Mouse (Mus musculus) limb, embryonic 13.5 days (tissue): ENCODE results near the gene Arl14. TPM values are rescaled to one million over a fixed set of nuclear protein-coding genes. Genes with fewer than 3 reads are reported as not detected.
"Not testable (repeated sequence)": the region's sequence is repeated elsewhere in the genome, so short reads cannot be mapped to it uniquely, and the experiment has no call there.

ENCODE experiments used
- ATAC-seq: fragments of 200-750 bp; cut with Nextera tagmentation; 2 replicates; pipeline ENCODE4 v1.8.0; 2017; ENCODE audit warnings: low read depth, moderate number of reproducible peaks, moderate TSS enrichment; ENCODE audit not compliant: low FRiP score
- H3K27ac ChIP-seq: fragments of 300-500 bp; sonication (generic); 2 replicates; pipeline ENCODE4 v1.5.1; 2015; ENCODE audit warnings: inconsistent platforms, mild to moderate bottlenecking, moderate library complexity
- H3K27me3 ChIP-seq: fragments of 300-500 bp; sonication (generic); 2 replicates; pipeline ENCODE4 v1.6.1; 2015; ENCODE audit warnings: mild to moderate bottlenecking, inconsistent platforms
- H3K36me3 ChIP-seq: fragments of 300-500 bp; sonication (generic); 2 replicates; pipeline ENCODE4 v1.6.1; 2015; ENCODE audit warnings: inconsistent platforms, mild to moderate bottlenecking, moderate library complexity
- H3K4me1 ChIP-seq: fragments of 300-500 bp; sonication (generic); 2 replicates; pipeline ENCODE4 v1.6.1; 2015; ENCODE audit warnings: inconsistent platforms
- H3K4me2 ChIP-seq: fragments of 300-500 bp; sonication (generic); replicated peaks from 2 replicates; pipeline ENCODE4 v1.6.1; 2015; ENCODE audit warnings: inconsistent platforms, mild to moderate bottlenecking, moderate library complexity
- H3K4me3 ChIP-seq: fragments of 300-500 bp; sonication (generic); 2 replicates; pipeline ENCODE4 v1.5.1; 2015; ENCODE audit warnings: moderate library complexity, mild to moderate bottlenecking, inconsistent platforms
- H3K9ac ChIP-seq: fragments of 300-500 bp; sonication (generic); 2 replicates; pipeline ENCODE4 v1.6.1; 2015; ENCODE audit warnings: mild to moderate bottlenecking, inconsistent platforms
- H3K9me3 ChIP-seq: fragments of 300-500 bp; sonication (generic); 2 replicates; pipeline ENCODE4 v1.6.1; 2016; ENCODE audit warnings: inconsistent platforms
- WGBS: fragments of 180-500 bp; shearing (Covaris S2); methylation state at CpG from one replicate; pipeline ENCODE4 v1.1.7; 2015; 5-methylcytosine and 5-hydroxymethylcytosine counted together
- polyA plus RNA-seq: library from polyadenylated mRNA; unstranded; fragments of >200 nt; fragmentation: Nextera tagmentation; extraction: Ambion mirVana; gene quantifications from 2 replicates; pipeline ENCODE4 v1.2.1, GENCODE M21; 2015

Gene Arl14
- polyA plus RNA-seq, 1 experiment from 2014 or later = not detected

DNA sequence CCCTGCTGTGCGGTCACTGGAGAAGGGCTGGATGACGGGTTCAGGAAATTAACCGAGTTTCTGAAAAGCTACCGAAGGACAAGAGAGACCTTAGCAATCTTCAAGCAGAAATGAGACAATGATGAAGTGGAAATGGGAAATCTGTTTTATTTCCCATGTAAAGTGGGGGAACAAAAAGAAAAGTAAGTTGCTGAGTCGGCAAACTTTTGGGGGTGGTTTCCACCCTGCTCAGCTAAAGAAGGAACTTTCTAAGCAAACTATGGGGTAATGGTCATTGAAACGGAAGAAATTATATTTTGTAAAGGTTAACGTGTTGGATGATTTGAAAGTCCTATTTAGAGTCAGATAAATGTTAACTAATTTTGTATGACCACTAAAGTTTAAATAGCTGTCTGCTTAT lies 768 bp downstream of the Arl14 start:
- H3K27ac ChIP-seq = no peak overlapping the region
- no peaks in the 10 kb centered on the region for H3K9me3 ChIP-seq
- no peaks in the 10 kb centered on the region for H3K27me3 ChIP-seq
- no peak overlapping the region for H3K9ac ChIP-seq
- no peak overlapping the region for H3K4me2 ChIP-seq
- 89% methylated on average over 7 of the region's 7 CpGs for WGBS
- H3K4me1 ChIP-seq = no peaks in the 10 kb centered on the region
- no peak for ATAC-seq
- no peaks in the 10 kb centered on the region for H3K36me3 ChIP-seq
- no peak overlapping the region for H3K4me3 ChIP-seq

DNA sequence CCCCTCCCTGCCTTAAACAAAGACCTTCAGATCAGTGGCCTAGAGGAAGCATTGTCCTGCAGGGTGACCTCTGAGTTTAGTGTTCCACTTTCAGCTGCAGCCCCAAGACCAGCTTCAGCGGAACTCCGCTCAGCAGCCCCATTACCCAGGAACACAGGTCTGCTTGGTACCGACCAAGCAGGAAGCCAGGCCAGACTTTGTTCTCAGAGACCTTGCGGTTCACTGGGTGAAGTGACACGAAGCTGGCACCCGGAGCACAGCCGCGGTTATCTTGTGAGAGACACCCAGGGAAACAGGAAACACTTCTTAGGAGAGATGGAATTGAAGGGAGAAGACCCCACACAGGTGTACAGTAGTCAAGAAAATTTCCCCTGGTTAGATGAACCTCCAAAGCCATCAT lies 1.4 kb downstream of the Arl14 start:
- 89% methylated on average over 8 of the region's 8 CpGs for whole genome bisulfite sequencing
- no peaks in the 10 kb centered on the region for H3K36me3 ChIP-seq
- ATAC-seq = no peak

DNA sequence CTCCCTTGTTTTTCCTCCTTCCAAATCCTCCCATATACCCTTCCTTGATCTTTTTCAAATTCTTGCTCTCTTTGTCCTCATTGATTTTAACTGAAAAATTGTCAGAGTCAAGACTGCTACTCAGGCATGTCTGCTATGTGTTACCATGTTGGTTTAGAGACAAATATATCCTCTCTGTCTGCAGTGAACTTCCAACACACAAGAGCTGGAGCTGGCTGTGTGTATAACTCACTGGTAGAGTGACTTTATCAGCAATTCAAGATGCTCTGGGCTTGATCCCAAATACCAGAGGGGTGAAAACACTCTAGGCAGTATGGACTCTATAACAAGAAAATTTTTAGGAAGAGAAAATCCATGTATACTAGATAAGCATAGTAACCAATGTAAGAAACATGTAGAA lies 2.8 kb downstream of the Arl14 start:
- no peak overlapping the region for H3K4me3 ChIP-seq
- H3K9me3 ChIP-seq = no peaks in the 10 kb centered on the region
- H3K36me3 ChIP-seq = no peaks in the 10 kb centered on the region
- no peaks in the 10 kb centered on the region for H3K27me3 ChIP-seq
- H3K4me1 ChIP-seq = no peaks in the 10 kb centered on the region
- H3K27ac ChIP-seq = no peak overlapping the region
- no peak for ATAC-seq
- H3K4me2 ChIP-seq = no peak overlapping the region
- no peak overlapping the region for H3K9ac ChIP-seq

More for the DNA sequence above, 1.4 kb downstream of the Arl14 start:
- Histone ChIP-seq H3K9me3 (no peaks in the 10 kb centered on the region), H3K9ac (no peak overlapping the region), H3K4me1 (no peaks in the 10 kb centered on the region), H3K4me2 (no peak overlapping the region), H3K27ac (no peak overlapping the region), H3K27me3 (no peaks in the 10 kb centered on the region), H3K4me3 (no peak overlapping the region)

DNA sequence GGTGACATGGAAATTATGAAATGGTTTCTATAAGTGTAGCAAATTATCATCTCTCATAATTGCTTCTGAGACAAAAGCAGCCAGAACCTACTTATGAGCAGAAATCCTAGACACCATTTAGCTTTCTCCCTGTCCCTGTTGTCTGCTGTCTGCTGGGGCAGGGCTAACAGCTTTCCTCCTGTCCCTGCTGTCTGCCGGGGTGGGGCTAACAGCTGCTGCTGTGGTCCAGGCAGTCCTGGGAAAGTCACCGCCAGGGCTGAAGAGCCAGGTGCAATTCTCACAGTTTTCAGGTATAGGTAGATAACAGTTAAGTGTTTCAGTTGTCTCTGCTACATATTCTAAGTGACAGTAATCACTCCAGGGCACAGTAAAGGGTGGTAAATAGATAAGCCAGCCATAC lies 4.3 kb downstream of the Arl14 start:
- ATAC-seq = no peak
- Histone ChIP-seq H3K9me3 (no peaks in the 10 kb centered on the region), H3K27me3 (no peaks in the 10 kb centered on the region), H3K4me2 (no peak overlapping the region), H3K9ac (no peak overlapping the region), H3K4me3 (no peak overlapping the region), H3K36me3 (no peaks in the 10 kb centered on the region), H3K27ac (no peak overlapping the region), H3K4me1 (no peaks in the 10 kb centered on the region)
- 44% methylated on average over 2 of the region's 2 CpGs for WGBS

DNA sequence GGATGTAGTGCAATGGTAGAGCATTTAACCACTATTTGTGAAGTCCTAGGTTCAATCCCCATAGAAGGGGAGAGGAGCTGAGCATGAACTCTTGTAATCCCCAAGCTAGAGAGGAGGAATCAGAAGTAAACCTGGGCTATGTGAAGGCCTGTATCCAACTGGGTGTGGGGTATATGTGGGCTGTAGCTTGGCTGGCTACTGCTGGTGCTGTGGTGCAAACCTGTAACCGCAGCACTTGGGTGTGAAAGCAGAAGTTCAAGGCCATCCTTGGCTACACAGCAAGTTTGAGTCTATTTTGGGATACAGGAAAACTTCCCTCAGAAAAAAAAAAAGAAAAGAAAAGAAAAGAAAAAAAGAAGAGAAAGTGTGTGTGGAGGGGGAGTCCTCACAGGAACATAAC lies 5.8 kb downstream of the Arl14 start:
- Histone ChIP-seq H3K36me3 (no peaks in the 10 kb centered on the region), H3K9ac (no peak overlapping the region), H3K9me3 (no peaks in the 10 kb centered on the region), H3K4me3 (no peak overlapping the region), H3K4me1 (no peaks in the 10 kb centered on the region), H3K4me2 (no peak overlapping the region), H3K27ac (no peak overlapping the region), H3K27me3 (no peaks in the 10 kb centered on the region)
- no peak for ATAC-seq
- WGBS = 76% methylated on average over 1 of the region's 1 CpGs

DNA sequence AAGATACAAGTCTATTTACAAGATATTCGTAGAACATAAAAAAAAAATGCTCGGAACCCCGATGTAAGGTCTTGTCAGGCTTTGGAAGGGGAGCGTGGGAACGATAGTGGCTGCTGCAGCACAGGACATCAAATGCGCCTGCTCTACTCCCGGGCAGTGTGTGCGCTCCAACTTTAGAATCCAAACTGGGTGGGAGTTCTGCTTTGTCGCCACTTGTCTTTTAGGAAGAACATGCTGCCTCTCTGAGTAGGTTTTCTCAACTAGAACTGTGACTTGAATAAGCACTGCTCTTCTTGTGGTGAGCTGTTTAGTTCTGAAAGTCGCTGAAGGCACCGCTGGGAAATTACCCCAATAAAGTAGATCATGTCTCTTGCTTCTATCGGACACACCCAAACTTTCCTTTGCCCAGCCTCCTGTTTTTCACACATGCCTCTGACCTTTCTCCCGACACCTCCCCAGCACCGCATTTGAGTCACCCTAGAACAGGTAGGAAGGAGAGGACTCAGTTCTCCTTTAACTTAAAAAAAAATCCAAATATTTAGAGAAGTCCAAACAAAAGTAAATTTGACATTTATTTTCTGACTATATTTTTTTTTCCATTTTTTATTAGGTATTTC lies 9.4 kb downstream of the Arl14 start:
- H3K9me3 ChIP-seq = no peaks in the 10 kb centered on the region
- no peak for ATAC-seq
- WGBS = 80% methylated on average over 14 of the region's 14 CpGs
- no peak overlapping the region for H3K9ac ChIP-seq
- H3K36me3 ChIP-seq = no peaks in the 10 kb centered on the region
- no peaks in the 10 kb centered on the region for H3K27me3 ChIP-seq
- peaks cover 10% of the 10 kb centered on the region; the same call in 1 of the 2 replicates for H3K4me1 ChIP-seq
- no peak overlapping the region for H3K4me2 ChIP-seq
- no peak overlapping the region for H3K4me3 ChIP-seq
- H3K27ac ChIP-seq = no peak overlapping the region

DNA sequence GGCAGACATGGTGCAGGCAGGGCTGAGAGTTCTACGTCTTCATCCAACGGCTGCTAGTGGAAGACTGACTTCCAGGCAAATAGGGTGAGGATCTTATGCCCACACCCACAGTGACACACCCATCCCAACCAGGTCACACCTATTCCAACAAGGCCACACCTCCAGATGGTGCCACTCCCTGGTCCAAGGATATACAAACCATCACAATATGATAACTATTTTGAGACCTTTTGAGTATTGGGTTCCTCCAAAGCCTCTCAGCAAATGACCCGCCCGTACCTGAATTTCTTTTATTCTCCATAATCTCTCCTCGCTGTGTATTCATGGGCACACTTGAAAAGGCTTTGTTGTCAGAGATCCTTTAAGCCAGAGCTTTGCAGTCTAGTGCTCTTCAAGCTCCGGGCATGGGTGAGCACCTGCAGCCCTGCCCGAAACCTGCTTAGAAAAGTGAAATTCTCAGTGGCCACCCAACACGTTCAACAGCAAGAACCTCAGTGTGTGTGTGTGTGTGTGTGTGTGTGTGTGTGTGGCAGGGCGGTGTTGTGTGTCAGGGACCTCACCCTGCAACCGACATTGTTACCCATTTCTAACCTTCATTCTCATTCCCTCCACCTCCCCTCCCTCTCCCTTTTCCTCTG lies 11.5 kb downstream of the Arl14 start:
- not testable (repeated sequence) for H3K9ac ChIP-seq, H3K4me3 ChIP-seq, H3K36me3 ChIP-seq, ATAC-seq, H3K4me2 ChIP-seq, H3K9me3 ChIP-seq, H3K27me3 ChIP-seq, H3K27ac ChIP-seq, H3K4me1 ChIP-seq
- WGBS = 91% methylated on average over 10 of the region's 10 CpGs

DNA sequence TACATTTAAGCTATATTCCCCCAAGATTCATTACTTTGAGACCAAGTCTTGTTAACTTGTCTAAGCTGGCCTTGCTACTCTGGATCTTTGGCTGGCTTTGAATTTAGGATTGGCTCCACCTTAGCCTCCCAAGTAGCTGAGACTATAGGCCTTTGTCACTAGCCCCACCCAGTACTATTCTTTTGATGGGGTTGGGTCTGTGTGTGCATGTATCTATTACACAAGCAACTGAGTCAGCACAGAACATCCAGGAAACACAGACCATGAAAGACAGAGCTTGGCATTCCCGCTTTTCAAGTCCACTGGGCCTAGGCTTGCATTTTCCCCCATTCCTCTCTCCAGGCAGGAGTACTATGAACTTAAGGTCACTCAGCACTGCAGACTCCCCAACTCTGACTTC lies 12.3 kb downstream of the Arl14 start:
- H3K4me2 ChIP-seq = no peak overlapping the region
- H3K4me1 ChIP-seq = peaks cover 10% of the 10 kb centered on the region; the same call in 1 of the 2 replicates
- WGBS = 75% methylated on average over 1 of the region's 1 CpGs
- no peaks in the 10 kb centered on the region for H3K36me3 ChIP-seq
- ATAC-seq = no peak
- no peak overlapping the region for H3K9ac ChIP-seq
- H3K9me3 ChIP-seq = no peaks in the 10 kb centered on the region
- no peak overlapping the region for H3K27ac ChIP-seq
- H3K27me3 ChIP-seq = no peaks in the 10 kb centered on the region
- no peak overlapping the region for H3K4me3 ChIP-seq

DNA sequence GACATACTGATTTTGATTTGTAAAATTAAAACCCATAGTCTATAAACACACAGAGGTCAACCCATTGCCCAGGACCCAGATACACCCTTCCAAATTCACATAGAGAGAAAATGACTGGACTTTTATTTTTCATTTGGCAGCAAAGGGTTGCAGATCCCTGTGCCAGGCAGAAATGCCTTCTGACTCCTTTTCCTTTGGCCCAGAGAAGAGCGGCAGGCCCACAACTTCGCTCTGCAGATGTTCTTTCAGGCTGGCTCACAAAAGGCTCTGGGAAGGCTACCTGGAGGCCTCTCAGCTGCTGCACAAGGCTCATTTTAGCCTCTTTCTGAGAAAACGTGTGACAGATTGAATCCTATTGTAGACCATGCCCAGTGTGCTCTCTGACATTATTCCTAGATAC lies 13.6 kb downstream of the Arl14 start:
- 50% methylated on average over 3 of the region's 3 CpGs for WGBS
- H3K4me2 ChIP-seq = no peak overlapping the region
- no peaks in the 10 kb centered on the region for H3K36me3 ChIP-seq
- H3K4me1 ChIP-seq = peaks cover 10% of the 10 kb centered on the region; the same call in 1 of the 2 replicates
- ATAC-seq = no peak
- no peak overlapping the region for H3K9ac ChIP-seq
- no peaks in the 10 kb centered on the region for H3K27me3 ChIP-seq
- no peak overlapping the region for H3K4me3 ChIP-seq
- H3K27ac ChIP-seq = peak overlapping the region; percentile 28; the same call in 1 of the 2 replicates
- no peaks in the 10 kb centered on the region for H3K9me3 ChIP-seq

DNA sequence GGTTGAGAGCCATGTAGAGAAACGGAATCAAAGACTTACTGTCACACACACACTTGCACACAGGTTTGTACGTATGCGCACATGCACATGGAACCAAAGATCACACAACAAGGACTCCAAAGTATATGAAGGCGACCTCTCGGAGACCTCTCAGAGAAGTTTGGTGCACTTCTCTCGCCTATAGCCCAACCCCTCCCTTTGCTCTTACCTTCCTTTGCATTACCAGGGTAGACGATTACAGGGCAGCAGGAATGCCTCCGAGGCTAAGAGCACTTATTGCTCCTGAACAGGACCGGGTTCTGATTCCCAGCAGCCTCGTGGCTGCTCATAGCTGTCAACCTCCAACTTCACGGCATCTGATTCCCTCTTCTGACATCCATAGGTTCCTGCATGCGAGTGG lies 14.3 kb downstream of the Arl14 start:
- no peak overlapping the region for H3K4me3 ChIP-seq
- peaks cover 10% of the 10 kb centered on the region; the same call in 1 of the 2 replicates for H3K4me1 ChIP-seq
- WGBS = 88% methylated on average over 12 of the region's 12 CpGs
- H3K27ac ChIP-seq = no peak overlapping the region
- H3K27me3 ChIP-seq = no peaks in the 10 kb centered on the region
- no peaks in the 10 kb centered on the region for H3K9me3 ChIP-seq
- ATAC-seq = no peak
- no peaks in the 10 kb centered on the region for H3K36me3 ChIP-seq
- no peak overlapping the region for H3K4me2 ChIP-seq
- no peak overlapping the region for H3K9ac ChIP-seq

DNA sequence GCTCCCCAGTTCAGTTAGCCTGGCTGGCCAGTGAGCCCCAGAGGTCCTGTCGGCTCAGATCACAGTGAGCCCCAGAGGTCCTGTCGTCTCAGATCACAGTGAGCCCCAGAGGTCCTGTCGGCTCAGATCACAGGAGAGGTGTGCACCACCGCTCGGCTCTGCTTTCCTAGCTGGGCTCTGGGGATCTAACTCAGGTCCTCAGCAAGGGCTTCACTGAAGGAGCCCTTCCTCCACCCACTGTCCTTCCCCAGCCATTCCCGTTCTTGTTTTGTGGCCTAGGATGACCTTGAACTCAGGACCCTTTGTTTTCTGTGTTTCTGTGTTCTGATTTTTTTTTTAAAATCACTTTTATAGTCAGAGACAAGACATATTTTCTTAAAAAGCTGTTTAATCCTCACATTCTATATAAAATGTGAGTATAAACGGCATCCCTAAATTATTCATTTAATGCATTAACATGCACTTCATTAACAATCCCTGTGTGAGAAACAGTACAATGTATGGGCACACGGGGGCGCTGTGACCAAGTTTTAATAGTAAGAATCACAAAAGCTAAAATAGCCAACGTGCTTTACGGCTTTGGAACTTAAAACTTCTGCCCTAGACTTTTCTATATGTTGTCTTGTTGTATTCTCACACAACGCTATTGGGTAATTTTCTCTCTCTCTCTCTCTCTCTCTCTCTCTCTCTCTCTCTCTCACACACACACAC lies 16.1 kb downstream of the Arl14 start:
- Histone ChIP-seq H3K4me3 (no peak overlapping the region), H3K4me2 (no peak overlapping the region), H3K9ac (no peak overlapping the region), H3K27me3 (no peaks in the 10 kb centered on the region), H3K4me1 (peaks cover 10% of the 10 kb centered on the region; the same call in 1 of the 2 replicates), H3K36me3 (no peaks in the 10 kb centered on the region), H3K27ac (no peak overlapping the region), H3K9me3 (no peaks in the 10 kb centered on the region)
- no peak for ATAC-seq
- WGBS = 45% methylated on average over 12 of the region's 12 CpGs

DNA sequence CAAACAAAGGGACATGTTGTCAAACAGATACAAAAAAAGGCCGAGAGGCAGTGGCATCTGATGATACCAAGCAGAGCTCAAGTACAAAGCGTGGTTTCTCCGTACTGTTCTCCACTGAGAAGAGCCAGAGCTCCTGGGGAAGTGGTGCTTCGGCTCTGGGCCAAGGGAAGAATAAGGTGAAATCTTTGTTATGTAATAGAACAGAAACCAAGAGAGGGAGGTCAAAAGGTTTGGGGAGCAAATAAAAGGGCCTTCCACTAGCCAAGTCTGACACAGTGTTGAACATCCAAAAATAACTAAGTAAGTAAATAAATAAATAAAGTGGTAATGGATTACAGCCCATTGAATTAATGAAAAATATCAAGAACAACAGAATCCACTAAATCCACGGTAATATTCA lies 17.0 kb downstream of the Arl14 start:
- Histone ChIP-seq H3K9me3 (no peaks in the 10 kb centered on the region), H3K4me2 (no peak overlapping the region), H3K9ac (no peak overlapping the region), H3K27ac (no peak overlapping the region), H3K27me3 (0 out of 2 replicates have a peak, but pooled peaks cover 1% of the 10 kb centered on the region), H3K36me3 (no peaks in the 10 kb centered on the region), H3K4me3 (no peak overlapping the region), H3K4me1 (peaks cover 12% of the 10 kb centered on the region; the same call in 1 of the 2 replicates)
- WGBS = 83% methylated on average over 5 of the region's 5 CpGs
- ATAC-seq = no peak
